Mouse (Mus musculus) hindbrain, embryonic 13.5 days (tissue): ENCODE data around the gene Phex. TPM values are rescaled to one million over a fixed set of nuclear protein-coding genes. Genes with fewer than 3 reads are reported as not detected.

Experiments used
- ATAC-seq: fragments of 200-750 bp; cut with Nextera tagmentation; 2 replicates; pipeline ENCODE4 v1.8.0; 2017; ENCODE audit warnings: moderate TSS enrichment; ENCODE audit not compliant: low FRiP score
- H3K27ac ChIP-seq: fragments of 300-500 bp; sonication (generic); 2 replicates; pipeline ENCODE4 v1.5.1; 2015; ENCODE audit warnings: inconsistent platforms, mild to moderate bottlenecking, moderate library complexity
- H3K27me3 ChIP-seq: fragments of 300-500 bp; sonication (generic); 2 replicates; pipeline ENCODE4 v1.6.1; 2015; ENCODE audit warnings: mild to moderate bottlenecking, inconsistent platforms
- H3K36me3 ChIP-seq: fragments of 300-500 bp; sonication (generic); 2 replicates; pipeline ENCODE4 v1.6.1; 2015; ENCODE audit warnings: mild to moderate bottlenecking, inconsistent platforms
- H3K4me1 ChIP-seq: fragments of 300-500 bp; sonication (generic); replicated peaks from 2 replicates; pipeline ENCODE4 v1.6.1; 2015; ENCODE audit warnings: inconsistent platforms
- H3K4me2 ChIP-seq: fragments of 300-500 bp; sonication (generic); 2 replicates; pipeline ENCODE4 v1.6.1; 2015; ENCODE audit warnings: inconsistent platforms, mild to moderate bottlenecking, moderate library complexity
- H3K4me3 ChIP-seq: fragments of 300-500 bp; sonication (generic); 2 replicates; pipeline ENCODE4 v1.5.1; 2015; ENCODE audit warnings: mild to moderate bottlenecking, inconsistent platforms
- H3K9ac ChIP-seq: fragments of 300-500 bp; sonication (generic); 2 replicates; pipeline ENCODE4 v1.6.1; 2015; ENCODE audit warnings: mild to moderate bottlenecking, inconsistent platforms
- H3K9me3 ChIP-seq: fragments of 300-500 bp; sonication (generic); 2 replicates; pipeline ENCODE4 v1.6.1; 2016; ENCODE audit warnings: inconsistent platforms
- WGBS: fragments of 180-500 bp; shearing (Covaris S2); methylation state at CpG from one replicate; pipeline ENCODE4 v1.1.7; 2015; 5-methylcytosine and 5-hydroxymethylcytosine counted together
- microRNA-seq: library from miRNA; unstranded; fragments of <30 nt; microRNA quantifications from one replicate; pipeline ENCODE4, GENCODE M21; 2016
- polyA plus RNA-seq: library from polyadenylated mRNA; unstranded; fragments of >200 nt; fragmentation: Nextera tagmentation; extraction: Ambion mirVana; gene quantifications from 2 replicates; pipeline ENCODE4 v1.2.1, GENCODE M21; 2015

Gene Phex
- polyA plus RNA-seq, 1 experiment from 2014 or later, result 0.27 TPM

GRCm38 (mm10) chrX:157144675-157145074 is 270.4 kb downstream of the Phex start:
- H3K4me3 ChIP-seq, result no peak overlapping the region
- ATAC-seq, result no peak
- H3K27ac ChIP-seq, result no peak overlapping the region
- no peaks in the 10 kb centered on the region for H3K4me1 ChIP-seq
- no peaks in the 10 kb centered on the region for H3K36me3 ChIP-seq
- no peaks in the 10 kb centered on the region for H3K27me3 ChIP-seq
- no peak overlapping the region for H3K9ac ChIP-seq
- H3K4me2 ChIP-seq, result no peak overlapping the region
- H3K9me3 ChIP-seq, result no peaks in the 10 kb centered on the region

- Histone ChIP-seq H3K36me3 (no peaks in the 10 kb centered on the region), H3K4me3 (no peak overlapping the region), H3K4me2 (no peak overlapping the region), H3K4me1 (no peaks in the 10 kb centered on the region), H3K9me3 (no peaks in the 10 kb centered on the region), H3K27me3 (no peaks in the 10 kb centered on the region), H3K27ac (no peak overlapping the region), H3K9ac (no peak overlapping the region)
- WGBS, result 65% methylated on average over 6 of the region's 6 CpGs
- ATAC-seq, result no peak
Observed at GRCm38 (mm10) chrX:157139601-157140000, 275.5 kb downstream of the Phex start.

Small RNAs within 50 kb of the gene (microRNA-seq; reads per million reads assigned to microRNA genes)
- not detected for gene Gm23798

Other genes with a start within 250 kb of the Phex start
- gene Sms, start 77.0 kb upstream of the Phex start, polyA plus RNA-seq, result 150 and 154 TPM in 2 replicates
- 2.7 and 4.0 TPM in 2 replicates for gene Yy2, start 153.7 kb upstream of the Phex start, polyA plus RNA-seq
- gene Mbtps2, start 183.4 kb upstream of the Phex start, polyA plus RNA-seq, result 27.5 and 30.9 TPM in 2 replicates